ENCODE assay signal across 8 mouse cellular contexts in genomic region chr17:56007444-56008355, GRCm38 (mm10). TPM values are rescaled to one million over a fixed set of nuclear protein-coding genes. Genes with fewer than 3 reads are reported as not detected.
DNase-seq lines count a peak whose midpoint lies in the region; ATAC-seq and TF ChIP-seq lines count a peak whose summit lies in the region.

No protein-coding gene starts in this region.

- H3K36me3 ChIP-seq in intestine, embryonic 16.5 days (ENCODE audit: control insufficient read depth, insufficient read depth, low read length): peaks cover 12% of the 10 kb centered on the region
- peaks cover 15% of the 10 kb centered on the region for H3K36me3 ChIP-seq in neural tube, embryonic 15.5 days

- H3K4me1 ChIP-seq in lung, adult 2 months (ENCODE audit: control insufficient read depth, insufficient read depth, low read length): peaks cover 11% of the 10 kb centered on the region
- H3K4me1 ChIP-seq in intestine, embryonic 16.5 days (ENCODE audit: control insufficient read depth, insufficient read depth, low read length): peaks cover 20% of the 10 kb centered on the region
- H3K4me1 ChIP-seq in neural tube, embryonic 15.5 days: peaks cover 40% of the 10 kb centered on the region

- peak; percentile 51 for ATAC-seq in intestine, embryonic 16.5 days
- ATAC-seq in neural tube, embryonic 15.5 days (ENCODE audit: low FRiP score): peak; percentile 9

- no peak for DNase-seq in lung, adult 2 months
- DNase-seq in lung, postnatal 14 days: no peak
- peak; percentile 54 for DNase-seq in embryo, embryonic 9.5 days (ENCODE audit: extremely low spot score)
- DNase-seq in urinary bladder, postnatal 14 days (ENCODE audit: low spot score): no peak
- DNase-seq in left cerebral cortex, postnatal 10 days (ENCODE audit: extremely low spot score in 1 of 2, low spot score in 2 of 2): no peak
- no peak for DNase-seq in layer of hippocampus, adult 9-10 months (ENCODE audit: low spot score)

- WGBS in lung, adult 2 months: 16% methylated on average over 14 of the region's 14 CpGs
- WGBS in intestine, embryonic 16.5 days: 20% methylated on average over 13 of the region's 14 CpGs
- WGBS in neural tube, embryonic 15.5 days: 29% methylated on average over 14 of the region's 14 CpGs

- TF ChIP-seq POLR2A in lung, adult 2 months (IDR thresholded peaks at IDR 0.05; ENCODE audit: borderline replicate concordance, extremely low read depth, low read depth, low read length): no peak

- peak overlapping the region; percentile 10 for H3K4me3 ChIP-seq in lung, adult 2 months (replicated peaks; ENCODE audit: extremely low read depth, low read depth, low read length)
- H3K4me3 ChIP-seq in intestine, embryonic 16.5 days (ENCODE audit: low read length): peak overlapping the region; percentile 93
- peak overlapping the region; percentile 90 for H3K4me3 ChIP-seq in neural tube, embryonic 15.5 days (replicated peaks)

- H3K4me2 ChIP-seq in intestine, embryonic 16.5 days (ENCODE audit: low read depth, low read length): peak overlapping the region; percentile 88
- H3K4me2 ChIP-seq in neural tube, embryonic 15.5 days: peak overlapping the region; percentile 99

- no peak for TF ChIP-seq CTCF in lung, adult 2 months (IDR thresholded peaks at IDR 0.05; ENCODE audit: insufficient read depth, low read length)

- H3K9me3 ChIP-seq in intestine, embryonic 16.5 days (ENCODE audit: control insufficient read depth, low read length): no peaks in the 10 kb centered on the region
- no peaks in the 10 kb centered on the region for H3K9me3 ChIP-seq in neural tube, embryonic 15.5 days (replicated peaks)

- no peaks in the 10 kb centered on the region for H3K27me3 ChIP-seq in intestine, embryonic 16.5 days (replicated peaks; ENCODE audit: control insufficient read depth, insufficient read depth, low read length)
- H3K27me3 ChIP-seq in neural tube, embryonic 15.5 days (replicated peaks): 0 out of 2 replicates have a peak, but pooled peaks cover 3% of the 10 kb centered on the region

- peak overlapping the region; percentile 56 for H3K9ac ChIP-seq in intestine, embryonic 16.5 days (ENCODE audit: low read depth, low read length)
- H3K9ac ChIP-seq in neural tube, embryonic 15.5 days (replicated peaks): peak overlapping the region; percentile 97

- intact Hi-C loops in left cerebral cortex, postnatal 10 days (cut with DNase I): no loop called here

- peak overlapping the region; percentile 92 for H3K27ac ChIP-seq in intestine, embryonic 16.5 days (ENCODE audit: low read length)
- H3K27ac ChIP-seq in neural tube, embryonic 15.5 days (replicated peaks): peak overlapping the region; percentile 98

RNA-seq across cellular contexts. Expression of gene Mpnd, which starts 2.2 kb away (rescaled TPM):
- polyA plus RNA-seq in lung, adult 2 months (2012; rRNA removed): 99.7 and 103 TPM in 2 replicates
- 77.5 and 80.8 TPM in 2 replicates for polyA plus RNA-seq in intestine, embryonic 16.5 days (2015; fragmentation: Nextera tagmentation; extraction: Ambion mirVana)
- polyA plus RNA-seq in neural tube, embryonic 15.5 days (2015; fragmentation: Nextera tagmentation; extraction: Ambion mirVana): 121 and 130 TPM in 2 replicates
- total RNA-seq in left cerebral cortex, postnatal 10 days (2021): 100 to 1,000 TPM; 111 to 115 TPM

RNA-seq across cellular contexts. Expression of gene Stap2, which starts 2.3 kb away (rescaled TPM):
- 53.4 and 60.4 TPM in 2 replicates for polyA plus RNA-seq in lung, adult 2 months (2012; rRNA removed)
- polyA plus RNA-seq in intestine, embryonic 16.5 days (2015; fragmentation: Nextera tagmentation; extraction: Ambion mirVana): 65.6 and 79.6 TPM in 2 replicates
- polyA plus RNA-seq in neural tube, embryonic 15.5 days (2015; fragmentation: Nextera tagmentation; extraction: Ambion mirVana): 7.3 and 11.5 TPM in 2 replicates
- total RNA-seq in left cerebral cortex, postnatal 10 days (2021): 1 to 10 TPM; 4.4 TPM

RNA-seq across cellular contexts. Expression of gene Fsd1, which starts 21.4 kb away (rescaled TPM):
- 0.17 and 0.31 TPM in 2 replicates for polyA plus RNA-seq in lung, adult 2 months (2012; rRNA removed)
- polyA plus RNA-seq in intestine, embryonic 16.5 days (2015; fragmentation: Nextera tagmentation; extraction: Ambion mirVana): 8.4 and 9.7 TPM in 2 replicates
- 189 and 228 TPM in 2 replicates for polyA plus RNA-seq in neural tube, embryonic 15.5 days (2015; fragmentation: Nextera tagmentation; extraction: Ambion mirVana)
- total RNA-seq in left cerebral cortex, postnatal 10 days (2021): 100 to 1,000 TPM in 1 of 2 experiments, 10 to 100 TPM in 1; 99.7 to 111 TPM

RNA-seq across cellular contexts. Expression of gene Sh3gl1, which starts 28.7 kb away (rescaled TPM):
- 72.8 and 74.1 TPM in 2 replicates for polyA plus RNA-seq in lung, adult 2 months (2012; rRNA removed)
- 120 and 131 TPM in 2 replicates for polyA plus RNA-seq in intestine, embryonic 16.5 days (2015; fragmentation: Nextera tagmentation; extraction: Ambion mirVana)
- 105 and 114 TPM in 2 replicates for polyA plus RNA-seq in neural tube, embryonic 15.5 days (2015; fragmentation: Nextera tagmentation; extraction: Ambion mirVana)
- total RNA-seq in left cerebral cortex, postnatal 10 days (2021): 10 to 100 TPM; 53.7 TPM

RNA-seq across cellular contexts. Expression of gene Chaf1a, which starts 32.5 kb away (rescaled TPM):
- polyA plus RNA-seq in lung, adult 2 months (2012; rRNA removed): 1.6 and 2.3 TPM in 2 replicates
- polyA plus RNA-seq in intestine, embryonic 16.5 days (2015; fragmentation: Nextera tagmentation; extraction: Ambion mirVana): 15.6 and 16.7 TPM in 2 replicates
- 4.0 and 10.1 TPM in 2 replicates for polyA plus RNA-seq in neural tube, embryonic 15.5 days (2015; fragmentation: Nextera tagmentation; extraction: Ambion mirVana)
- total RNA-seq in left cerebral cortex, postnatal 10 days (2021): 1 to 10 TPM; 5.1 to 5.7 TPM

Comparison
In these comparisons a context has a peak if more than half of its experiments do, and no peak if none do; other contexts are left out.
1. H3K4me3 ChIP-seq: peak in every context shown above with its lines; median percentile 93 in intestine, embryonic 16.5 days; 90 in neural tube, embryonic 15.5 days; 10 in lung, adult 2 months.
2. RNA of gene Fsd1, which starts 21.4 kb away (polyA plus RNA-seq): 189 to 228 TPM in neural tube, embryonic 15.5 days; 8.4 to 9.7 TPM in intestine, embryonic 16.5 days and 0.17 to 0.31 TPM in lung, adult 2 months; every median in the first group is over 10 times any median in the second.